Mouse (Mus musculus): Measurements from ENCODE around the gene Rarb. TPM values are rescaled to one million over a fixed set of nuclear protein-coding genes. Genes with fewer than 3 reads are reported as not detected.

Rarb gene
- total RNA-seq, 2 experiments from 2014 or later = 6.0 to 6.9 TPM

- DNase-seq (ENCODE audit: low spot score in 2 of 2) = no peak
Measured at GRCm38 (mm10) chr14:16541641-16542040, 277.3 kb downstream of the Rarb start.

DNA sequence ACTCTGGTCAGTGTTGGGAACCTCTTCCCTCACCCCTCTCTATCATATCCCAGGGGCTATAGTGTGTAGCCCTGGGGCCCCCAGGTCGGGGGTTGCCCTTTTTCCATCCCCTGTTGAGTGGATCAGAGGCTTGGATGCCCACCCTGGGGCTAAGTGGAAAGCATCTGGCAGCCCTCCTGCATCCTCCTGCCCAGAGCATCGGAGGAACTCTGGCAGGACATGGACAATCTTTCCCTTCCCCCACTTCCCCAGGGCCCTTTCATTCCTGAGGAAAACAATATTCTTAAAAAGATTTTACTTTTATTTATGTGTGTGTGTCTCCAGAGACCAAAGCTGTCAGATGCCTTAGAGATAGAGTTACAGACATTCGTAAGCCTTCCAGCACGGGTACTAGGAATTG is 281.5 kb downstream of the Rarb start:
- DNase-seq (ENCODE audit: low spot score in 2 of 2) = no peak

- DNase-seq (ENCODE audit: low spot score in 2 of 2) = no peak
Measured at GRCm38 (mm10) chr14:16528631-16529030, 290.3 kb downstream of the Rarb start.

- DNase-seq (ENCODE audit: low spot score in 2 of 2) = no peak
Measured at GRCm38 (mm10) chr14:16526120-16526519, 292.8 kb downstream of the Rarb start.

DNA sequence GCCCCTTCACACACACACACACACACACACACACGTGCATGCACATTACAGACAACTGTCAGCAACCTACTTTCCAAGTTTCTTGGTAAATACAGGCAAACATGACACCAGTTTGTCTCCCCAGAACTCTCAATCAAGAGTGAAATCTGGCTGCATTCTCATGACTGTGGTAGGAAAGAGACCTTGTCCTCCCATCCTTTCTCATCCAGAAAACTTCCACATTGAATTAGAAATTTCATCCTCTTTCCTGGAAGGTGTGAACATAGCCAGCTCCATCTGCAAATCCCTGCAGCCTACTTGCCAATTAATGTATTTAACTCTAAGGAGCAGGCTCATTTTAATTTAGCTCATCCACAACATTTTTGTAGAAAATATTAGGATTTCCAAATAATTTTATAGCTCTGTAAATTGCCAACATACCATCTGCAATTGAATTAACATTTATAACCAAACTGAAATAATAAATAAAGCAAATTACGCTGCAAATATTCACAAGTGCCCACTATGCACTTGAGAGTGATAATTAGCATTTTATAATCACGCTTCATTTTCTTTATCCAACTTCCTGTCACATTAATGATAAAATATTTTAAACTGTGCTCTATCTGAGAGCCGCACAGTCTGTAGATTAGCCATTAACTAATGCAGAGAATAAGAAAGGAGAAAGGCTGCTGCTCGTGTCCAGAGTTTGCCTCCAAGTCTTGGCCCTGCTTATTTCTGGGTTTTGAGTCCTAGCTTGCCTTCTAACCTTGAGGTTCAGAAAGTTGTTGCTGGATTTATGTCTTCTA is 293.6 kb downstream of the Rarb start:
- no peak for DNase-seq (ENCODE audit: low spot score in 2 of 2)

DNA sequence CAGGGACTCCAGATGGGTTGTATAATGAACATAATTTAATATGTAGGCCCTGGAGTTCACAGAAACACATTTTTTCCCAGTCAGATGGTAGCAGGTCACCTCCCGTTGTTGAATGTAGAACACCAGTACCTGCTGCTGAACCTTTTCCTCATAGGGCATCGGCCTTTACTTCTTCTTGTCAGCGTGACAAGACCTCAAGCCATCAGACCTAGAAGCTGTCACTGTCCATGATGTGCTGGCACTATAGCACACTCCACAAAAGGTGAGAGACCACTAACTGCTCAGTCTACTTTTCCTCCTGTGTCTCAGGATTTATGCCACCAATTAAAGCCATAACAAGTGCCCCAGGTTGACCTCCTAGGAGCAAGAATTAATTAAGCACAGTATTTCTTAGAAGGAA is 296.1 kb downstream of the Rarb start:
- DNase-seq (ENCODE audit: low spot score in 2 of 2) = no peak

- DNase-seq (ENCODE audit: low spot score in 2 of 2) = peak; percentile 42 to 58
Measured at GRCm38 (mm10) chr14:16519588-16520167, 299.3 kb downstream of the Rarb start.

DNA sequence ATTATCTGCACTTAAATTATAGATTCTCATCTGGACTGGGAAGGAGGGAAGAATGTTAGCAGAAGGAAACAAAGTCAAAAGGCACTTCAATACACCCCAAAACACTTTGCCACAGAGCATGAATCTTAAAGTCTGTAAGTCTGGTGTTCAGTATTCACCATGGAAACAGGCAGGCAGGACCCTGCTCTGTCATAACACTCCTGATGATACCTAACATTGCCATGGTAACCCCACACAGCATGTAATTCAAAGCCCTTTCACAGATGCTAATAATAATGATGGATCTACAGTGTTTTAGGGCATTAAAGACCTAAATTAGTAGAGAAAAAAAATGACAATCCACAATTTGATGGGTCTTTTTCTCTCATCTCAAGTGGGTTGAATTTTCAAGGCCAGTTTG is 301.0 kb downstream of the Rarb start:
- DNase-seq (ENCODE audit: low spot score in 2 of 2) = peak in 1 of 2 experiments; percentile 39

GRCm38 (mm10) chr14:16515731-16516130 is 303.2 kb downstream of the Rarb start:
- no peak for DNase-seq (ENCODE audit: low spot score in 2 of 2)

DNA sequence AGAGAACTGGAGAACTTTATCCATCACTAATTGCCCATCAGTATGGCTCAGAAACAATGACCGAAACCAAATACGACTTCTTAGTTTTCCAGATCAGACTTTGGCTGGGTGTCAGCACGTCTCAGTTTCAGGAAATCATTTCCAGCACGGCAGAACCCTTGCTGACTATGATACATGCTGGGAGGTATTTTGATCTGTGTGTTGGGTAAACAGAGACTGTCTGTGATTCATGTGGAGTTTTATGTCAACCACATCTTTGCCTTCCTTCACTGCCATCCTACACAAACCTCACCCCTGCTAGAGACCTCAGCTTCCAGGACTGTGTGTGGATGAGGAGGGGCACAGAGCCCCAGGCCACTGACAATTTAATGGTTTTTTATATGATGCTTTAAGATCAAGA is 308.4 kb downstream of the Rarb start:
- no peak for DNase-seq (ENCODE audit: low spot score in 2 of 2)

- no peak for DNase-seq (ENCODE audit: low spot score in 2 of 2)
Measured at GRCm38 (mm10) chr14:16509825-16510224, 309.1 kb downstream of the Rarb start.

GRCm38 (mm10) chr14:16508760-16509159 is 310.2 kb downstream of the Rarb start:
- no peak for DNase-seq (ENCODE audit: low spot score in 2 of 2)

- no peak for DNase-seq (ENCODE audit: low spot score in 2 of 2)
Measured at GRCm38 (mm10) chr14:16497226-16497661, 321.7 kb downstream of the Rarb start.

DNA sequence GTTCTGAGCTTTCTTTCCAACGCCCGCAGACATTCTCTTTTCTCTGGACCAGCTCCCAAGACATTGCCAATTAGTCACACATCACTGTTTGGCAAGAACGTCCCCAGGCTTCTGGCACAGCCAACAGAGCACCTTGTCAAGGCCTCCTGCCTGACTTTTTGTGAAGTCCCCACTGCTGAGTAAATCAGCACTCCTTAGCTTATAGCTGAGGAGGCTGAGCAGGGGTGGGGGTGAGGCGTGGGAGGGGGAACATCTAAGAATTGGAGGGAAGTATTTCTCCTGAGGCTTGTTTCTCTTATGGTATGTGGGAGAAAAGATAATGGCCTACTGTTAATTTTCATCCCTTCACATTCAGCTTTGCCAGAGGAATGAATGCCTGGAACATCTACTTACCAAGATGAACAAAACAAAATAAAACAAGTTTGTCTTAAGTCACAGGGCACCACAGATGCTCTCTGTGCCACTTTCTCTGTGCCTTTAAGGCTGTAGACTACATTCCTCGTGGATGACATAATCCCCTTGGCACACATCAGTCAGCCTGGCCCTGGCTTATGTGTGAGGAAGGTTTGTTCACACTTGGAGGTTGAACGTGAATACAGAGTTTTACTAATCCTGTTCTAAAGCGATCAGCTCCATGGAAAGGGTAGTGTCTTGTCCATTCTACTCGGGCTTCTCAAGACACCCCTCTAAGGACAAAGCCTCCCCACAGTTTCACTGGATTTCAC is 335.1 kb downstream of the Rarb start:
- DNase-seq (ENCODE audit: low spot score in 2 of 2) = no peak

GRCm38 (mm10) chr14:16480621-16481020 is 338.3 kb downstream of the Rarb start:
- DNase-seq (ENCODE audit: low spot score in 2 of 2) = no peak

GRCm38 (mm10) chr14:16479521-16479920 is 339.4 kb downstream of the Rarb start:
- DNase-seq (ENCODE audit: low spot score in 2 of 2) = no peak

DNA sequence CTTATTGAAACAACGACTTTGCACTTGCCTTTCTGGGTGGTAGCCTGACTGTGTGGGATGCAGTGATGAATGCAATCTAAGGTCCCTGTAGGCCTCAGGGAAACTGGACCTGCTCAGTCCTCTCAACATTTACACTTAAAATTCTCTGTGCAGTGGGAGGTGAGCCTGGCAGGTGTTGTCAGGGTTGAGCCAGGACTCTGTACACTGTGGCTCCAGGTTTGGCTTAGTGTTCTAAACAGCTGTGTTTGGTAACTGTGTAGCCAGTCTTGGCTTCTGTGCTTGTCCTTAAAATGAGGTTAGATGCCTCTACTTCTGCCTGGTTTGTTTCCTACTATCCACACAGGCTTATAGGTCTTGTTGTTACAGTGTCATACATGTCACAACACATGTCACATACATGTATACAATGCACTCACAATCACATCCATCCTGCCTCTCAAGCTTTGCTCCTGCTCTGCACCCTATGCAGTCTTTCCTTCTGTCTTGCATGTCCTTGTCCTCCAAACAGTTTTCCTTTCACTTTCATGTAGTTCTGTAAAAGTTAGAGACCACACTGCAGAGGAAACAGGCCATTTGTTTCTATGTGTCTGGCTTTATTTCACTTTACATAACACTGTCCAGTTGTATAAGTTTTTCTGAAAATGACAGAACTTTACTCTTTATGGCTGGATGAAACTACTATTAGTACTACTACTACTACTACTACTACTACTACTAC is 340.2 kb downstream of the Rarb start:
- DNase-seq (ENCODE audit: low spot score in 2 of 2) = no peak

DNA sequence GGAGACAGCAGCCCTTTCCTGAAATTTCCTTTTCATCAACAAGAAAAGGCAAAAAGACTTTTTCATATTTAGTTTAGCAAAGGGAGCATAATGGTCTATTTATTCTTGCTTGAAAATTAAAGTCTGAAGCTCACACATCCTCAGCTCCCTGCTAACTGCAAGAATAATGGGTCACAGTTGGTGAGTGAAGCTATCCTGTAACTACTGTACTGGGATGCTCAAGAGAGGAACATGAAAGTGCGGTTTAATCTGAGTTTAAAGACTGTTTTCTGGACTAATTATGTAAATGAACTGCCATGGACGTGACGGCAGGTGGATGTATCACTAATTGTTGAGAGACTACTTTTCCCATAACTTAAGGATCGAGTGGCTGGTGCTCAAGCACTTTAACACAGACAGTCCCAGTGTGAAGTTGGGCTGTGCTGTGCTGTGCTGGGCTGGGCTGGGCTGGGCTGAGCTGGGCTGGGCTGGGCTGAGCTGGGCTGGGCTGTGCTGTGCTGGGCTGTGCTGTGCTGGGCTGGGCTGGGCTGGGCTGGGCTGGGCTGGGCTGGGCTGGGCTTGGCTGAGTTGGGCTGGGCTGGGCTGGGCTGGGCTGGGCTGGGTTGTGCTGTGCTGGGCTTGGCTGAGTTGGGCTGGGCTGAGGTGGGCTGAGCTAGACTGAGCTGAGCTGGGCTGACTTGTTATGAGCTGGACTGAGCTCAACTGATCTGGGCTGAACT is 370.5 kb downstream of the Rarb start:
- no peak for DNase-seq (ENCODE audit: low spot score in 2 of 2)

- no peak for DNase-seq (ENCODE audit: low spot score in 2 of 2)
Measured at GRCm38 (mm10) chr14:16447587-16447986, 371.4 kb downstream of the Rarb start.

- DNase-seq (ENCODE audit: low spot score in 2 of 2) = no peak
Measured at GRCm38 (mm10) chr14:16444859-16445258, 374.1 kb downstream of the Rarb start.
